Mouse (Mus musculus) cerebellum, adult 9-11 months (tissue): ENCODE data around the gene Gpr65.
"Not testable (repeated sequence)": the region's sequence is repeated elsewhere in the genome, so short reads cannot be mapped to it uniquely, and the experiment has no call there.

Experiments
- DNase-seq: peaks from one replicate; pipeline ENCODE4 v3.0.0; 2022

Gpr65 gene

GRCm38 (mm10) chr12:98268441-98269369 is at the start of gene Gpr65:
Gpr65 (plus strand) TSS chr12:98268635.
- DNase-seq, result no peak

- no peak for DNase-seq
Observed at GRCm38 (mm10) chr12:98223286-98223685, 45.1 kb upstream of the Gpr65 start.

- DNase-seq, result no peak
Observed at GRCm38 (mm10) chr12:98227037-98227436, 41.4 kb upstream of the Gpr65 start.

- not testable (repeated sequence) for DNase-seq
Observed at GRCm38 (mm10) chr12:98238478-98238877, 30.0 kb upstream of the Gpr65 start.

GRCm38 (mm10) chr12:98244161-98244560 is 24.3 kb upstream of the Gpr65 start:
- DNase-seq, result no peak

- DNase-seq, result no peak
Observed at GRCm38 (mm10) chr12:98244865-98245264, 23.6 kb upstream of the Gpr65 start.

GRCm38 (mm10) chr12:98246835-98247234 is 21.6 kb upstream of the Gpr65 start:
- no peak for DNase-seq

GRCm38 (mm10) chr12:98249671-98250070 is 18.8 kb upstream of the Gpr65 start:
- no peak for DNase-seq

GRCm38 (mm10) chr12:98250327-98250726 is 18.1 kb upstream of the Gpr65 start:
- no peak for DNase-seq

GRCm38 (mm10) chr12:98252417-98252816 is 16.0 kb upstream of the Gpr65 start:
- DNase-seq, result no peak

GRCm38 (mm10) chr12:98255373-98255995 is 13.0 kb upstream of the Gpr65 start:
- no peak for DNase-seq

- DNase-seq, result no peak
Observed at GRCm38 (mm10) chr12:98258371-98258844, 10.0 kb upstream of the Gpr65 start.

- peak; percentile 94 for DNase-seq
Observed at GRCm38 (mm10) chr12:98258845-98259517, 9.5 kb upstream of the Gpr65 start, which contains the start of gene Galc. Galc (minus strand) TSS chr12:98259459.

- DNase-seq, result no peak
Observed at GRCm38 (mm10) chr12:98259518-98259852, 8.9 kb upstream of the Gpr65 start.

- no peak for DNase-seq
Observed at GRCm38 (mm10) chr12:98265697-98266096, 2.7 kb upstream of the Gpr65 start.

- DNase-seq, result no peak
Observed at GRCm38 (mm10) chr12:98269791-98270745, 1.6 kb downstream of the Gpr65 start.

- no peak for DNase-seq
Observed at GRCm38 (mm10) chr12:98270810-98271566, 2.6 kb downstream of the Gpr65 start.

- no peak for DNase-seq
Observed at GRCm38 (mm10) chr12:98272433-98272832, 4.0 kb downstream of the Gpr65 start.

- DNase-seq, result peak; percentile 74
Observed at GRCm38 (mm10) chr12:98280530-98280929, 12.1 kb downstream of the Gpr65 start.

GRCm38 (mm10) chr12:98280996-98281395 is 12.6 kb downstream of the Gpr65 start:
- no peak for DNase-seq

- no peak for DNase-seq
Observed at GRCm38 (mm10) chr12:98282776-98283486, 14.5 kb downstream of the Gpr65 start.
